Mouse (Mus musculus): Measurements from ENCODE around the gene Kif26b.
A peak's percentile ranks its signal among the peaks of the same experiment; 100 is the strongest.

Gene Kif26b

DNA sequence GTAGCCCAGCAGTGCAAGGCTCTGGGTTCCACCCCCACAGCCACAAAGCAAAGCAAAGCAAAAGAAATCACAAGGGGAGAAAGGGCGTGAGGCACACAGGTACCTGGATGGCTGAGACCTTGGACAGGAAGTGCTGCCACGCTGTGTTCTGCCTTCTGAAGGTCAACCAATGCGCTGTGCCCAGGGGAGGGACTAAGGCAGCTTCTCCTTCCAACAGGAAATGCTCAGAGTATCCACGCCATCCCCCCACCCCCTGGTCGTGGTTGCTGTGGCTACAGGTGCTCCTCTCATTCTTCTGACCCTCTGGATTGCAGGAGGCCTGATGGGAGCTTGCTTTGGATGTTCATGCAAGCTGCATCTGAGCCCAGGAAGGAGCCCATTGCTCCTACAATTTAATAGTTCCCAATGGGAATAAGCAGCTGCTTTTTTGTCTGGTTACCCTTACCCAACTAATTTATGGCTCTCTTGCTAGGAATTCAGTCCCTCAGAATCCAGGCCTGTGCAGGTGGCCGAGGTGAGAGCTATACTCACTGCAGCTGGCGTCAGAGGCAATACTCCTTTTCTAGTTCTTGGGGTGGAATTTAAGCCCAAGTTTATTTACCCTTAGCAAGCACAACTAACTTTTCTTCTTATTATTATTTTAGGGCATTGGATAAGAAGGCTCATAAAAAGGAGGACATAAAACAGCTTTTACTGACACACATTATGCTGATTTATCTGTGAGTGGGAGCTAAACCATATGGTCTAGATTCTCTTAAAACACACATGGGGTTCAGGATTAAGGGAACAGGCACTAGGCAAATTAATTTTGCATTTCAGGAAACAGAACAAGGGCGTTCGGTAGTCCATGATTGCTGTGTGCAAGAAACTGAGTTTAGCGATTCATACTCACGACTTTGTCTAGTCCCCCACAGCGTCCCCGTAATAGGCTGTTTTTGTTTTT lies 61.6 kb downstream of the Kif26b start:
- no peak for DNase-seq (ENCODE audit: low spot score)

DNA sequence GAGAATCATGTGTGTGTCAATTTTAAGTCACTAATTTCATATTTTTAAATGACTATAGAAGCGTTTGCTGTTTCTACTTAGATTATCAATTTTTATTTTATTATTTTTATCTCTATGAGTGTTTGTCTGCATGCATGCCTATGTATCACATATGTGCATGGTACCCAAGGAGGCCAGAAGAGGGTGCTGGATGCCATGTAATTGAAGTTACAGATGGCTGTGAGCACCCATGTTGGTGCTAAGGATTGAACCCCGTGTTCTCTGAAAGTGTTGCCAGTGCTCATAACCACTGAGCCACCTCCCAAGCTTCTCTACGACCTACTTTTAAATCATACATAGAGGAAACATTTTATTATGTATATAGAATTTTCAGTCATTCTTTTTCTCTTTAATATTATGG lies 68.2 kb downstream of the Kif26b start:
- no peak for DNase-seq (ENCODE audit: low spot score)

DNA sequence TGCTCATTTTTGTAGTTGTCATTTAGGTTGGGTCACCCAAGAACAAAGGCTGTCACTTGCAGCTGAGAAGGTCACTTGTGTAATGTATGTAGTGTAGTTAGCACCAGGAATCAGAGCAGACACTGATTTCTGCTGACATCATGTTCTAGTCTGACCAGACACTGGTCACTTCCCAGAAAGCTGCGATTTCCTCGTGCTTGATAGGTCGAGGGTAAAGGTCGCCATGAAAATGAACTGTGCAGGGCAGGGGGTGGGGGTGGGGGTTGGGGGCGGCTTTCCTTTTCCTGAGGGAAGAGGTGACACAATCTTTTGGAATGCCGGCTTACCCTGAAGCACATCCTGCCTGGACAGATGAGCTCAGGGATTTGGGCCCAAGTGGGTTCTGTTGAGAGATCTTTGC lies 68.8 kb downstream of the Kif26b start:
- no peak for DNase-seq (ENCODE audit: low spot score)

- DNase-seq (ENCODE audit: low spot score), result peak; percentile 35
Observed at GRCm38 (mm10) chr1:178600851-178601569, 72.1 kb downstream of the Kif26b start.

DNA sequence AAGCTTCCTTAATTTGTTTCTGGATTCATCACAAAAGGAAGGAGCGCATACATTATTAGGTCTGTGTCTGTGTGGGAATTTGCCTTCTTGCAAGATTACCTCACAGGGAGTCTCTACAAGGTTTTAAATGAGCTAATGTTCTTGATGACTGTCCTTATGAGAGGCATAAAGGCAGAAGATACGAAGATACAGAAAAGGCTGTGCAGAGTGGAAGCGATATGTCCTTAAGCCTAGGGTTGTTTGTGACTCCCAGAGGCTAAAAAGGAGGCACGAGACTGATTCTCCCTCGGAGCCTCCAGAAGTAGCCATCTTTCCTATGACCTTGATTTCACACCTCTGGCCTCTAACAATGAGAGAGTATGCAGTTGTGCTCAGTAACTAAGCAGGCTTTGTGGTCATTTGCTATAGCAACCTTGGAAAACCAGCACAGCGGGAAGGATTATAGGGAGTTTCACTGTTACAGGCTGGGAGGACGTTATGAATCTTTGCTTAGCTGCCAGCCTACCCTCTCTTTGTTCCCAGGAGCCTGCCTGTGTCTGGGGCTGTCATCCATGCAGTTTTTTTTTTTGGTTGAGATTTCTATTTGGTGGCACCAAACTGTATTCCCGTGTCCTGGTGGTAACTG lies 80.3 kb downstream of the Kif26b start:
- no peak for DNase-seq (ENCODE audit: low spot score)

DNA sequence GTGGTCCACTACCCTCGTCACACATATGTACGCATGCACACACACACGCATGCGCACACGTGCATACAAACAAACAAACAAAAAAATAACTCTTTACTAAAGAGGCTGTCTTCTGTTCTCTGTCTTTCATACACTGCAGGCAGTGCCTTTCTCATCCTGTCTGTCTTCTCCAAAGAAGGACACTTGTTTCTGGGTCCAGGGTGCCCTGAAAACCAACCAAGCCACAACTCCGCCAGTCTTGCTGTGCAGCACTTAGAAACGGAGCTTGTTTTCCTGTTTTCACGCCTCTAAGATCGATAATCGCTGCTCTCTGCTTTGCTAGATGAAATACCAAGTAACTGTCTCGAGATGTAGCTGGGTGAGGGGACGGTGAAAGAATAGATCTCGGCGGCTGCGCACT lies 82.6 kb downstream of the Kif26b start:
- no peak for DNase-seq (ENCODE audit: low spot score)

- no peak for DNase-seq (ENCODE audit: low spot score)
Observed at GRCm38 (mm10) chr1:178621301-178621700, 92.4 kb downstream of the Kif26b start.

DNA sequence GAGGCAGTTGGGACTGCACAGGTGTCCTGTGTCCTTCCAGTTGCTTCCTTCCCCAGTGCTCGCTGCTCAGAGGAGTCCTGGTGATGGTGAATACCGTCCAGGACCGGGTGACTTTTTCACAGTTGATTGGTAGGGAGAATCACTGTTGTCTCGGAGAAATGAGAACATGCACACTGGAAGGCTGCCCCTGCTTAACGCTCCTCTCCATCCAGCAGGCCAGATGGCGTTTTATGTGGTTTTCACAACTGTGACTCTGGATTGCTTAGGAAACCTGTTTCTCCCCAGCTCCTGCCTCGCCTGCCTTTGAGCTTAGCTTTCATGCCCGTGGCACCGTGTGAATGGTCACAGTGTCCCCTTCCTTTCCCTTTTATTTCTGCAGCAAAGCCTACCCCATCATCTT lies 95.0 kb downstream of the Kif26b start:
- DNase-seq (ENCODE audit: low spot score), result no peak

- DNase-seq (ENCODE audit: low spot score), result no peak
Observed at GRCm38 (mm10) chr1:178626961-178627381, 98.0 kb downstream of the Kif26b start.

DNA sequence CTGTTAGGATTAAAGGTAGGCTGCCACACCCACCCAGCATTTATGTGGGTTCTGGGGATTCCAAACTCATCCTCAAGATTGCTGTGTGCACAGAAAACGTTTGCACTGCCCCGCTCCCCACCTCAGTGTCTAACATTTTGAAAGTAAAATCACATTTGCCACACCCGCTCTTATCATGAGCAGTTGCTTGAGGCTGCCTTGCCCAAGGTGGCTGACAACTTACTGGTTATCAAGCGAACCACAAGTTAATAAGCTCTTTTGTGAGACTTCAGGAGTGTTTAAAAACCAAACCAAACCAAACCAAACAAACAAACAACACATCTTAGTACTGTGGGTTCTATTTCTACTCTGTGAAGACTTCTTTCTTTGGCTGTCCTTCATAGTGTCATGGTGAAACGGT lies 101.1 kb downstream of the Kif26b start:
- DNase-seq (ENCODE audit: low spot score), result no peak

DNA sequence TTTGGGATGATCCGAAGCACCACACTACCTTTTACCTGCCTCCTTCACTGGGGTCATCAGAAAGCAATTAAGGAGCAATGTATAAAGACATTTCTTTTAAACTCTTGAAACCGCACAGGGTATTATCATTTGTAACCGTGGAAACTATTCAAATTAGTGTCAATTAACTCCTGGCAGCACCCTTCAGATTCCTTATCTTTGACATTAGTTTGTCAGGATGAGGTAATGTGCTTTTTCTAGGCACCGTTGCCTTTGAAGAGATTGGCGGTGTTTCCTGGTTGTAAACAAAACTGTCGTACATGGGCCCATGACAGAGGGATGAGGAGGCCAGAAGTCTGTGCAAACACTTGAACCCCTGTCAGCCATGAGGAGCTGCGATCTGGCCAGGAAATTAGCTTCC lies 102.9 kb downstream of the Kif26b start:
- DNase-seq (ENCODE audit: low spot score), result peak; percentile 28

DNA sequence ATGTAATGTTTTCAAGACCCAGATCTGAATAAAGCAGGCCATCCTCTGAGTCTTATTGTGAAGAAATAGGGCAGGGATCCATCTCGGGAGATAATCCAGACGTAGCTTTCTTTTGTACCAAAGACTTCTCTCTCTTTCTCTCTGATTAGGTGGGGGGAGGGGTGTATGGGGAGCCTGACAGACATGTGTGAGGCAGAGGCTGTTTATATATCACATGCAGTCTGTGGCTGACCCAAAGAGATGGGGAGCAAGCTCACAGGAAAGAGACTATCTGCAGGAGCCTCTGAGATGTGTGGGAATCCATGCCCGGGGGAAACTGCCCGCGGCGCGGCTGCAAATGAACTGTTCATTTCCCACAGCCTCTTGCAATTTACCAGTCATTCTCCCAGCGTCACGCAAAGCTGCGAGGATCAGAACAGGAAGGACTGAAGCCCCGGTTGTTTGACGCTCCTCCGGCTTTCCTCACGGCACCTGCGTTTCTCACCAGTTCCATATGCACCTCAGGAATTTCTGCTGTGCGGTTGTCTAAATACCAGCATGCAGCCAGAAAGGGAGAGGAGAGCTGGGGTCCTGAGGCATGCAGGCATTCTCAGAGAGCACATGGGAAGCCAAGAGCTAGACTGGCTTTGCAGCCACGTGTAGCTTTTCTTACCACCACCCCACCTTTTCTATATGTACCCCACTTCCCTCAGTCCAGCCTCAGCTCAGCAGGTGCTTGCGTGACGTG lies 105.6 kb downstream of the Kif26b start:
- no peak for DNase-seq (ENCODE audit: low spot score)

GRCm38 (mm10) chr1:178635470-178635869 lies 106.5 kb downstream of the Kif26b start:
- no peak for DNase-seq (ENCODE audit: low spot score)

DNA sequence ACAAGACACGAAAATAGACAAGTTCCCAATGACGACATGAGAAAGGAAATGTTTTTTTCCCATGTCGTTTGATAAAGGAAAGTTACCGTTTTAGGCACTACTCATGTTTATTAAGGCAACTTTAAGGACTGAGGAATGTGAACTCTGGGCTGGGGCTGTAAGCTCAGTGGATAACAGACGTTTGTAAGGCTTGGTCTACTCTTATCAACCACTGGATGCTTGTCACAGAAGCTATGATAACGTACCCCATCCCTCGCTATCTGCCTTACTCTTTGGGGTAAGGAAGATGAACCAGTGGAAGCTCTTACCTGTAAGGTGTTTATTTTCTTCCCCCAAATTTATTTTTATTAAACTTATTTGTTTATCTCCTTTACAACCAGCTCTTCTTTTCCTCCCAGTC lies 108.4 kb downstream of the Kif26b start:
- no peak for DNase-seq (ENCODE audit: low spot score)

DNA sequence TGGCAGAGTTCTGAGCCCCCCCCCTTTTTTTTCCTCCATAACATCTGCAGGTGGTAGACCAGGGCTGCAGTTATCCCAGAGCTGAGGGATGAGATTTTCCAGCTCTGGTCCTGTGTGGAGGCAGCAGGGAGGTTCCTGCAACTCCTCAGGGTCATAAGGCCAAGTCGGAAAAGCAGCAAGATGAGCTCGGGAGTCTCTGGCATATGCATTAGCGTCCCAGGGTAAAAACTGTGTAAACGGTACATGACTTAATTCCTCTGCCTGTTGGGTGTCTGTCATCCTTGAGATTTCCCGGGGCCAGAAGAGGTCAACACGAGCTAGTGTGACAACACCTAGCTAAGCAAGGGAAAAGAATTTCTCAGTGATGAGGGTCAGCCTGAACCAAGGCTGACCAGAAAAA lies 111.0 kb downstream of the Kif26b start:
- no peak for DNase-seq (ENCODE audit: low spot score)

- no peak for DNase-seq (ENCODE audit: low spot score)
Observed at GRCm38 (mm10) chr1:178640719-178641455, 112.0 kb downstream of the Kif26b start.

DNA sequence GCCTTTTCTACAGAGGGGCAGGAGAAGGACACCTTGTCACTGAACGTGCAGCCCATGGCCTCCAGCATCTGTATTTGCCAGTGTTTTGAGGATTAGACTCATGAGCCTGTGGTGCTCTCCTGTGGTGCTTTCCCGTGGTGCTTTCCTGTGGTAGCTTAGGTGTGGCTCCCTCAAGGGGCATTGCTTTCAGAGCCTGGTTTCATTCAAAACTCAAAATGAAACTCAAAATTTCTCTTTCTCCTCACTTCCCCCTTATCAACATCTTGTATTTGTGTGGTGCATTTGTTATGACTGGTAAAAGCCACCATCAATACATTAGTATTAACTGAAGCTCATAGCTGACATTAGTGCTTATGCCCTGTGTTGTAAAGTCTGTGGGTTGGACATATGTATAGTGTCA lies 112.9 kb downstream of the Kif26b start:
- DNase-seq (ENCODE audit: low spot score), result no peak

- DNase-seq (ENCODE audit: low spot score), result no peak
Observed at GRCm38 (mm10) chr1:178644954-178645353, 116.0 kb downstream of the Kif26b start.

- no peak for DNase-seq (ENCODE audit: low spot score)
Observed at GRCm38 (mm10) chr1:178646589-178646988, 117.7 kb downstream of the Kif26b start.

GRCm38 (mm10) chr1:178655525-178655924 lies 126.6 kb downstream of the Kif26b start:
- DNase-seq (ENCODE audit: low spot score), result no peak

DNA sequence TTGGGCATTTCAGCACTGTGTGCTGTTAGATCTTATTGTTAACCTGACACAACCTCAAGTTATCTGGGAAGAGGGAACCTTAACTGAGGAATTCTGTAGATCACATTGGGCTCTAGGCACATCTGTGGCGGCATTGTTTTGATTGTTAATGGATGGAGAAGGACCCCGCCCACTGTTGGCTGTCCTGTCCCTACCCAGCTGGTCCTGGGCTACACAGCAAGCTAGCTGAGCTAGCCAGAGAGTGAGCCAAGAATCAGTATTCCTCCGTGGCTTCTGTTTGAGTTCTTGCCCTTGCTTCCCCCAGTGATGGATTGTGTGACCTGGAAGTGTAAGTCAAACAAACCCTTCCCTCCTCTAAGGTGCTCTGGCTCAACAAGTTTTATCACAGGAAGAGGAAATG lies 132.1 kb downstream of the Kif26b start:
- no peak for DNase-seq (ENCODE audit: low spot score)
